Mouse (Mus musculus): ENCODE measurements around the gene Gcn1l1. TPM values are rescaled to one million over a fixed set of nuclear protein-coding genes. Genes with fewer than 3 reads are reported as not detected.

The Gcn1l1 gene
- total and polyA plus RNA-seq, 3 experiments = 88.2 to 123 (median 93.8) TPM

- TF ChIP-seq EP300 (IDR thresholded peaks at IDR 0.05; ENCODE audit: low read depth in 1 of 2, low read length in 2 of 2) (no peak), USF2 (IDR thresholded peaks at IDR 0.05; ENCODE audit: borderline replicate concordance in 1 of 2, insufficient read depth in 1 of 2, low read depth in 1 of 2, low read length in 2 of 2) (no peak), TCF12 (IDR thresholded peaks at IDR 0.05; ENCODE audit: low read depth, low read length) (no peak), MEF2A (IDR thresholded peaks at IDR 0.05; ENCODE audit: extremely low read depth, insufficient replicate concordance, low read depth, low read length, poor library complexity, severe bottlenecking) (no peak), HCFC1 (IDR thresholded peaks at IDR 0.05; ENCODE audit: low read depth, low read length) (no peak), TAL1 (IDR thresholded peaks at IDR 0.05; ENCODE audit: low read length) (no peak), ELF1 (IDR thresholded peaks at IDR 0.05; ENCODE audit: low read depth, low read length) (no peak), ZKSCAN1 (IDR thresholded peaks at IDR 0.05; ENCODE audit: low read depth, low read length) (no peak), SMC3 (IDR thresholded peaks at IDR 0.05; ENCODE audit: low read depth, low read length) (no peak), SIN3A (IDR thresholded peaks at IDR 0.05; ENCODE audit: low read length) (no peak), MYC (IDR thresholded peaks at IDR 0.05; ENCODE audit: low read depth, low read length) (no peak), GATA1 (IDR thresholded peaks at IDR 0.05; ENCODE audit: low read depth, low read length) (no peak), ZC3H11A (IDR thresholded peaks at IDR 0.05; ENCODE audit: low read depth, low read length) (no peak), BHLHE40 (IDR thresholded peaks at IDR 0.05; ENCODE audit: borderline replicate concordance, low read depth, low read length) (no peak), GABPA (IDR thresholded peaks at IDR 0.05; ENCODE audit: low read depth, low read length) (no peak)
- Histone ChIP-seq H3K36me3 (ENCODE audit: control insufficient read depth in 1 of 2, insufficient read depth in 2 of 2, low read length in 2 of 2) (peaks cover 0 to 19% of the 10 kb centered on the region in 2 experiments; a peak in 2 of 4 replicates), H3K4me3 (ENCODE audit: control insufficient read depth in 1 of 2, insufficient read depth in 1 of 2, low read depth in 2 of 2, low read length in 2 of 2) (no peak overlapping the region), H3K4me1 (ENCODE audit: control insufficient read depth in 1 of 2, insufficient read depth in 2 of 2, low read length in 2 of 2) (peaks cover 4 to 35% of the 10 kb centered on the region in 2 experiments), H3K9ac (ENCODE audit: control insufficient read depth, low read depth, low read length, poor library complexity, severe bottlenecking) (no peak overlapping the region), H3K79me2 (ENCODE audit: control insufficient read depth, insufficient read depth, low read length, poor library complexity) (no peaks in the 10 kb centered on the region), H3K27ac (ENCODE audit: control insufficient read depth, low read depth, low read length) (no peak overlapping the region), H3K27me3 (ENCODE audit: control insufficient read depth in 1 of 2, insufficient read depth in 2 of 2, low read length in 2 of 2) (no peaks in the 10 kb centered on the region), H3K9me3 (replicated peaks; ENCODE audit: insufficient read depth, low read length) (no peaks in the 10 kb centered on the region)
- DNase-seq (ENCODE audit: low read depth, low spot score) = no peak
Measured at GRCm38 (mm10) chr5:115534290-115534731, 30.7 kb upstream of the Gcn1l1 start.

GRCm38 (mm10) chr5:115534856-115535255 is 30.2 kb upstream of the Gcn1l1 start:
- Histone ChIP-seq H3K4me3 (ENCODE audit: control insufficient read depth in 1 of 2, insufficient read depth in 1 of 2, low read depth in 2 of 2, low read length in 2 of 2) (no peak overlapping the region), H3K9ac (ENCODE audit: control insufficient read depth, low read depth, low read length, poor library complexity, severe bottlenecking) (no peak overlapping the region), H3K36me3 (ENCODE audit: control insufficient read depth in 1 of 2, insufficient read depth in 2 of 2, low read length in 2 of 2) (peaks cover 0 to 19% of the 10 kb centered on the region in 2 experiments; a peak in 2 of 4 replicates), H3K27ac (ENCODE audit: control insufficient read depth, low read depth, low read length) (no peak overlapping the region), H3K4me1 (ENCODE audit: control insufficient read depth in 1 of 2, insufficient read depth in 2 of 2, low read length in 2 of 2) (peaks cover 4 to 34% of the 10 kb centered on the region in 2 experiments), H3K9me3 (replicated peaks; ENCODE audit: insufficient read depth, low read length) (no peaks in the 10 kb centered on the region), H3K79me2 (ENCODE audit: control insufficient read depth, insufficient read depth, low read length, poor library complexity) (no peaks in the 10 kb centered on the region), H3K27me3 (ENCODE audit: control insufficient read depth in 1 of 2, insufficient read depth in 2 of 2, low read length in 2 of 2) (no peaks in the 10 kb centered on the region)
- no peak for TF ChIP-seq MAZ (IDR thresholded peaks at IDR 0.05; ENCODE audit: low read depth, low read length)
- TF ChIP-seq RCOR1 (IDR thresholded peaks at IDR 0.05; ENCODE audit: low read depth, low read length) = no peak
- TF ChIP-seq ZKSCAN1 (IDR thresholded peaks at IDR 0.05; ENCODE audit: low read depth, low read length) = no peak
- no peak for TF ChIP-seq ZNF384 (IDR thresholded peaks at IDR 0.05; ENCODE audit: low read depth, low read length)
- no peak for TF ChIP-seq POLR2AphosphoS2 (IDR thresholded peaks at IDR 0.05; ENCODE audit: low read length)
- TF ChIP-seq EP300 (IDR thresholded peaks at IDR 0.05; ENCODE audit: low read depth in 1 of 2, low read length in 2 of 2) = no peak
- no peak for TF ChIP-seq MAX (IDR thresholded peaks at IDR 0.05; ENCODE audit: low read length)
- no peak for TF ChIP-seq USF1 (IDR thresholded peaks at IDR 0.05; ENCODE audit: low read depth, low read length)
- no peak for TF ChIP-seq RAD21 (IDR thresholded peaks at IDR 0.05; ENCODE audit: low read depth, low read length)
- TF ChIP-seq BHLHE40 (IDR thresholded peaks at IDR 0.05; ENCODE audit: borderline replicate concordance, low read depth, low read length) = no peak
- TF ChIP-seq MYC (IDR thresholded peaks at IDR 0.05; ENCODE audit: low read depth, low read length) = no peak
- no peak for DNase-seq (ENCODE audit: low read depth, low spot score)
